Mouse (Mus musculus): ENCODE results near the gene Hcn2.

DNA sequence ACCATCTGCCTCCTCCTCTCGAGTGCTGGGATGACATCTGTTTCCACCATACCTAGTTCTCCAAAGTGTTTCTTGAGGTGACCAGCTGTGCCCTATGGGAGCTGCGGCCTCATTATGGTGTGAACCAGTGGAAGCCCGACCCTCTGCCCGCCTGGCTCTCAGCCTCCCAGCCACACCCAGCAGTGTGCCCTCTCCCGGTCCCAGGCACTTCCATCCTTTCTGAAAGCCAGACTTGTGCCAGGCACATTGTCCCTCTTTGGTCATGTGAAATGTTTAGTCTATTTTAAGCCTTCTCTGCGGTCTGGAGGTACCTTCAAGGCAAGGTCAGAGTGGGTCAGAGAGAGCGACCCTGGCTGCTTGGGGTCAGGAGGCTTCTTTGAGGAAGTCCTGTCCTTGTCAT, 7.3 kb downstream of the Hcn2 start:
- TF ChIP-seq EP300 (optimal IDR thresholded peaks at IDR 0.05) (no peak), CTCF (IDR thresholded peaks at IDR 0.05; ENCODE audit: low read depth) (no peak)

All from stomach, postnatal 0 days (tissue).